Mouse (Mus musculus): ENCODE measurements around the gene Has3.

DNA sequence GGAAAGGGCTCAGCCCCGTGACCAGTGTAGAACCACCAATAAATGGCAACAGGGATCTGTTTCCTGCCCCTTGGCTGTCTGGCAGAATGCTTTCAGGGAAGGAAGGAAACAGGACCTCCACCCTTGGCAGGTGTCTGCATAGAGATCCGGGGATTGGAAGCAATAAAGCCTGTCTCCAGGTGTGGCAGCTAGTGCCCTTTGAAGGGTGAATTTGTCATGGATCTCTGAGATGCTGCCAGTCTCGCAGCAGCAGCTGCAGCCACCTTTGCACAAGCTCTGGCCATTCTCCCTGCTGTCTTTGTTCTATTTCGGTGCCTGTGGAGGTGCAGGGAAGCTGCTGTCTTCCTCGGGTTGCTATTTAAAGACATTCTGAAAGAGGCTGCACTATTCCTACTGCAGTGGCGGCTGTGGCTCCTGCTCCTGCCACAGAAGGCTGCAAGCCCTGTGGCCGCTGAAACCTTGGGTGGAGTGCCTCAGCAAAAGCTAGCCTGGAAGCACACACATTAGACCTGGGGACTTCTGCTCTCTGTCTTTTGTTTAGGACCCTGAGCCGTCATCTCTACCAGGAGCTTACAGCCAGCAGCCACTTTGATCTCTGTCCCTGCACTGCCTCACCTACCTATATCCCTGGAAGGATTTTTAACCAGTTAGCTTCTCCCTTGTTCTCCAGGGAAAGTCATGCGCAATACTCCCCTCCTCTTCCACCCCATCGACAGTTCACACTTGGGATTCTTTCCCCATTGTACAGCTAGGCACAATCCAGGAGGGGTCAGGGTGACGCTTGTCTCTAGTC lies 30.6 kb upstream of the Has3 start:
- TF ChIP-seq POLR2A (IDR thresholded peaks at IDR 0.05; ENCODE audit: borderline replicate concordance, low read depth, low read length) (no peak), CTCF (IDR thresholded peaks at IDR 0.05; ENCODE audit: low read depth, low read length) (no peak)
